ENCODE assay signal across 27 mouse cellular contexts in genomic region chr3:51258070-51258469, GRCm38 (mm10). TPM values are rescaled to one million over a fixed set of nuclear protein-coding genes. Genes with fewer than 3 reads are reported as not detected.
DNase-seq lines count a peak whose midpoint lies in the region; ATAC-seq lines count a peak whose summit lies in the region.
"Had no signal": no experiment of that assay in that cellular context is flagged by ENCODE, and none has a peak within 500 bp of the region (broad histone marks: within the 10 kb centered on the region; RNA-seq: fewer than 3 reads in every experiment).

No protein-coding gene starts in this region.

- no peak for ATAC-seq in heart, embryonic 12.5 days (ENCODE audit: insufficient number of reproducible peaks, low FRiP score)
- peak; percentile 71 for ATAC-seq in heart, embryonic 16.5 days (replicated peaks; ENCODE audit: extremely low read depth, insufficient read depth, low FRiP score)
- no peak for ATAC-seq in activated CD4-positive, CD25-positive, alpha-beta regulatory T cell, adult 4 months
- ATAC-seq: forebrain, embryonic 15.5 days; hindbrain, postnatal 0 days; inflammation-experienced regulatory T-cells, adult 6 months; intestine, embryonic 16.5 days had no signal

- H3K9ac ChIP-seq in heart, embryonic 12.5 days: no peak overlapping the region
- H3K9ac ChIP-seq in heart, embryonic 16.5 days (ENCODE audit: low read length): no peak overlapping the region
- H3K9ac ChIP-seq: embryonic facial prominence, embryonic 13.5 days; forebrain, embryonic 12.5 days; forebrain, embryonic 15.5 days; hindbrain, embryonic 14.5 days had no signal

- H3K36me3 ChIP-seq in heart, embryonic 12.5 days: peaks cover 90% of the 10 kb centered on the region
- H3K36me3 ChIP-seq in heart, embryonic 16.5 days (ENCODE audit: control insufficient read depth, insufficient read depth): peaks cover 68% of the 10 kb centered on the region
- H3K36me3 ChIP-seq in heart, embryonic 10.5 days: peaks cover 95% of the 10 kb centered on the region

- WGBS in heart, embryonic 12.5 days: 77% methylated on average over 5 of the region's 5 CpGs
- 61% methylated on average over 5 of the region's 5 CpGs for WGBS in heart, embryonic 16.5 days
- WGBS in heart, embryonic 10.5 days: 82% methylated on average over 5 of the region's 5 CpGs

- peak; percentile 91 for DNase-seq in heart, adult 11 months
- DNase-seq in heart, postnatal 25 days (ENCODE audit: low spot score): no peak
- no peak for DNase-seq in heart, postnatal 4 days
- no peak for DNase-seq in heart, embryonic 10.5 days (ENCODE audit: low spot score)
- DNase-seq: adrenal gland, postnatal 10 days; adrenal gland, postnatal 36 days; cerebellum, adult 11 months; cerebellum, adult 8-10 months; cerebellum, postnatal 10 days; cerebellum, postnatal 36 days; embryo, embryonic 11 days; gastrocnemius, postnatal 25 days; kidney, adult 18-20 months; kidney, adult 9 months had no signal

- H3K4me3 ChIP-seq in heart, embryonic 12.5 days: no peak overlapping the region
- no peak overlapping the region for H3K4me3 ChIP-seq in heart, embryonic 16.5 days (ENCODE audit: low read length)
- no peak overlapping the region for H3K4me3 ChIP-seq in heart, embryonic 10.5 days
- H3K4me3 ChIP-seq in brown adipose tissue, adult 24 weeks (ENCODE audit: insufficient read depth, low read depth, low read length): no peak overlapping the region
- H3K4me3 ChIP-seq: embryonic facial prominence, embryonic 10.5 days; embryonic facial prominence, embryonic 13.5 days; erythroblast, embryonic 14.5 days; forebrain, embryonic 12.5 days; forebrain, embryonic 15.5 days had no signal

- H3K27me3 ChIP-seq in heart, embryonic 12.5 days (replicated peaks): no peaks in the 10 kb centered on the region
- H3K27me3 ChIP-seq in heart, embryonic 16.5 days (ENCODE audit: control insufficient read depth, insufficient read depth, low read length): no peaks in the 10 kb centered on the region
- no peaks in the 10 kb centered on the region for H3K27me3 ChIP-seq in heart, embryonic 10.5 days (ENCODE audit: insufficient read depth, poor library complexity, severe bottlenecking)
- H3K27me3 ChIP-seq: embryonic facial prominence, embryonic 13.5 days; forebrain, embryonic 12.5 days; forebrain, embryonic 15.5 days had no signal

- peak overlapping the region; percentile 60 for H3K27ac ChIP-seq in heart, embryonic 12.5 days (ENCODE audit: poor library complexity, severe bottlenecking)
- peak overlapping the region; percentile 58 for H3K27ac ChIP-seq in heart, embryonic 16.5 days (ENCODE audit: low read length)
- H3K27ac ChIP-seq in heart, embryonic 10.5 days: no peak overlapping the region
- 0 out of 2 replicates have a peak overlapping the region, but pooled peaks have one; percentile 15 for H3K27ac ChIP-seq in brown adipose tissue, adult 24 weeks (replicated peaks; ENCODE audit: low read depth, low read length)
- H3K27ac ChIP-seq: embryonic facial prominence, embryonic 10.5 days; embryonic facial prominence, embryonic 13.5 days; forebrain, embryonic 12.5 days; forebrain, embryonic 15.5 days; hindbrain, embryonic 14.5 days; hindbrain, postnatal 0 days had no signal

- H3K4me1 ChIP-seq in heart, embryonic 12.5 days (replicated peaks): peaks cover 5% of the 10 kb centered on the region; the same call in 1 of the 2 replicates
- peaks cover 4% of the 10 kb centered on the region; the same call in 1 of the 2 replicates for H3K4me1 ChIP-seq in heart, embryonic 16.5 days (ENCODE audit: control insufficient read depth, insufficient read depth, low read length)
- no peaks in the 10 kb centered on the region for H3K4me1 ChIP-seq in heart, embryonic 10.5 days
- peaks cover 2% of the 10 kb centered on the region; the same call in 1 of the 2 replicates for H3K4me1 ChIP-seq in brown adipose tissue, adult 24 weeks (ENCODE audit: control insufficient read depth, insufficient read depth, insufficient read length, low read length)
- H3K4me1 ChIP-seq: embryonic facial prominence, embryonic 10.5 days; embryonic facial prominence, embryonic 13.5 days; forebrain, embryonic 12.5 days; forebrain, embryonic 15.5 days had no signal

- no peak overlapping the region for H3K4me2 ChIP-seq in heart, embryonic 12.5 days
- no peak overlapping the region for H3K4me2 ChIP-seq in heart, embryonic 16.5 days (ENCODE audit: low read depth, low read length)
- H3K4me2 ChIP-seq: embryonic facial prominence, embryonic 13.5 days; forebrain, embryonic 12.5 days; forebrain, embryonic 15.5 days; hindbrain, embryonic 14.5 days had no signal

- H3K9me3 ChIP-seq in heart, embryonic 12.5 days (replicated peaks): no peaks in the 10 kb centered on the region
- H3K9me3 ChIP-seq in heart, embryonic 16.5 days (replicated peaks; ENCODE audit: control insufficient read depth, low read length): no peaks in the 10 kb centered on the region
- H3K9me3 ChIP-seq in heart, embryonic 10.5 days: no peaks in the 10 kb centered on the region
- H3K9me3 ChIP-seq: embryonic facial prominence, embryonic 10.5 days; embryonic facial prominence, embryonic 13.5 days; forebrain, embryonic 12.5 days; forebrain, embryonic 15.5 days had no signal

- intact Hi-C loops in heart, postnatal 25 days (cut with DNase I): no loop called here

RNA-seq across cellular contexts. Expression of gene Noct, which starts 33.8 kb away (rescaled TPM):
- 10 to 100 TPM; 30.2 to 49.7 TPM for total RNA-seq in heart, postnatal 25 days (2021)
- 12.4 and 14.0 TPM in 2 replicates for polyA plus RNA-seq in heart, embryonic 12.5 days (2016; fragmentation: Nextera tagmentation; extraction: Ambion mirVana)
- 10 to 100 TPM; 27.8 to 31.0 TPM for total RNA-seq in heart, postnatal 4 days (2021)
- polyA plus RNA-seq in heart, embryonic 16.5 days (2015; fragmentation: Nextera tagmentation; extraction: Ambion mirVana): 9.8 and 11.1 TPM in 2 replicates
- polyA plus RNA-seq in heart, embryonic 10.5 days (2016; fragmentation: Nextera tagmentation; extraction: Ambion mirVana): 10.7 and 13.7 TPM in 2 replicates
- 16.9 and 38.8 TPM in 2 replicates for polyA plus RNA-seq in brown adipose tissue, adult 24 weeks (2012; ENCODE audit: insufficient read depth, insufficient read length, missing spikeins)
- 1 to 10 TPM; 2.2 to 5.3 TPM for polyA plus RNA-seq in activated CD4-positive, CD25-positive, alpha-beta regulatory T cell, adult 4 months (2017; shearing (Covaris generic))
